Mouse (Mus musculus) megakaryocyte-erythroid progenitor cell, adult 5-6 weeks (primary cell): ENCODE data around the gene Pkn2. TPM values are rescaled to one million over a fixed set of nuclear protein-coding genes. Genes with fewer than 3 reads are reported as not detected.

Experiments
- ATAC-seq: replicated peaks from 2 replicates; pipeline ENCODE4 v1.8.0; 2016; ENCODE audit warnings: mild to moderate bottlenecking, inconsistent platforms; ENCODE audit not compliant: severe bottlenecking, poor library complexity, low FRiP score, low TSS enrichment
- total RNA-seq, 2 experiments: library from RNA; stranded (forward) in 1 of 2; stranded (reverse) in 1 of 2; fragments of 200-1000, 215-1000 nt in 1 of 2; fragments of >200 nt in 1 of 2; fragmentation: Nextera tagmentation in 1 of 2; gene quantifications; 2 replicates each; pipeline ENCODE4 v1.2.3; 2014 to 2017

Pkn2 gene
- total RNA-seq, 2 experiments from 2014 or later = 59.7 to 78.4 TPM

GRCm38 (mm10) chr3:142755132-142755867 lies 126.5 kb downstream of the Pkn2 start:
- ATAC-seq = no peak

DNA sequence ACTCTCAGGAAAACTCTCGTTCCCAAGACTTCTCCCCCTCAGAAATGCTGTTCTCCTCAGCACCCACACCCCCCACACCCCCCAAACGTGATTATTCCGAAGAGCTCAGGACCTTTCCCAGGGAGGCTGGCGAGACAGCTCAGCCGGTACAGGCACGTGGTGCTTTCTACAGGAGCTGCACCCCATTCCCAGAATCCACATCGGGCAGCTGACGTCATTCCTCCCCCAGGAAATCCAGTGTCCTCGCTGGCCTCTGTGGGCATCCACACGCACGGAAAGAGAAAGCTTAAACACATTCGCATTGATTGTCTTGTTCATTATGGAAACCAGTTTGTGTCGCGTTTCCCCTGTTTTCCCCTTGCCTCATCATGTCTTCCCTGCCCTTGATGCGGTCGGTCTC lies 132.7 kb downstream of the Pkn2 start:
- no peak for ATAC-seq

DNA sequence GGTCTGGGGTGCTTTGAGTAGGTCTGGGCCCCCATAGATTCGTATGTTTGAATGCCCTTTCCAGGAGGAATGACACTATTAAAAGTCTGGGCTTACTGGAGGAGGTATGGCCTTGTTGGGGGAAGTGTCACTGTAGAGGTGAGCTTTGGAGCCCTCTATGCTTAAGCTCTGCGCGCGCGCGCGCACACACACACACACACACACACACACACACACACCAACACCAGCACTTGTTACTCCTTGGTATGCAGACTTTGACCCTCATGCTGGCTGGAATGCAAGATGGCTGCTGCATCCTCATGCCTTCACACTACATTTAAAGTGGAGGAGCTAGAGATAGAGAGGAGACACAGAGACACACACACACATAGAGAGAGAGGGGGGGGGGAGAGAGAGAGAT lies 134.1 kb downstream of the Pkn2 start:
- ATAC-seq = no peak

DNA sequence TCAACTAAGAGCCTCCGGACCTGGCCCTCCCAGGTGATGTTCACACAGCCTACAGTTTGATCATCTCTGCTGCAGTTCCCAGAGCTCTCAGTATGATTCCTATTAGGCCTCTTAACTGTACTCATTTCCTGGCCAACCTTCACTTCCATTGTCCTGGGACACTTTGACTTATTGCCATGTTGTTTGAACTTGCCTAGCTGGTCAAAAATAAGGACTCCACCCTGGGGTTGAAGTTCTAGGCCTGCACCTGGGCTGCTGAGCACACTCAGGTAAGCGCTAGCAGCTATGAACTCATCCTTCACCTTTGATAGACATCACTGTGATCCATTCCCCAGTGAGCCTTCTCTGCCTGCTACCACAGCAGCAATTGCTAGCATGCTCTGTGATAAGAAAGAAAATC lies 136.7 kb downstream of the Pkn2 start:
- ATAC-seq = no peak

DNA sequence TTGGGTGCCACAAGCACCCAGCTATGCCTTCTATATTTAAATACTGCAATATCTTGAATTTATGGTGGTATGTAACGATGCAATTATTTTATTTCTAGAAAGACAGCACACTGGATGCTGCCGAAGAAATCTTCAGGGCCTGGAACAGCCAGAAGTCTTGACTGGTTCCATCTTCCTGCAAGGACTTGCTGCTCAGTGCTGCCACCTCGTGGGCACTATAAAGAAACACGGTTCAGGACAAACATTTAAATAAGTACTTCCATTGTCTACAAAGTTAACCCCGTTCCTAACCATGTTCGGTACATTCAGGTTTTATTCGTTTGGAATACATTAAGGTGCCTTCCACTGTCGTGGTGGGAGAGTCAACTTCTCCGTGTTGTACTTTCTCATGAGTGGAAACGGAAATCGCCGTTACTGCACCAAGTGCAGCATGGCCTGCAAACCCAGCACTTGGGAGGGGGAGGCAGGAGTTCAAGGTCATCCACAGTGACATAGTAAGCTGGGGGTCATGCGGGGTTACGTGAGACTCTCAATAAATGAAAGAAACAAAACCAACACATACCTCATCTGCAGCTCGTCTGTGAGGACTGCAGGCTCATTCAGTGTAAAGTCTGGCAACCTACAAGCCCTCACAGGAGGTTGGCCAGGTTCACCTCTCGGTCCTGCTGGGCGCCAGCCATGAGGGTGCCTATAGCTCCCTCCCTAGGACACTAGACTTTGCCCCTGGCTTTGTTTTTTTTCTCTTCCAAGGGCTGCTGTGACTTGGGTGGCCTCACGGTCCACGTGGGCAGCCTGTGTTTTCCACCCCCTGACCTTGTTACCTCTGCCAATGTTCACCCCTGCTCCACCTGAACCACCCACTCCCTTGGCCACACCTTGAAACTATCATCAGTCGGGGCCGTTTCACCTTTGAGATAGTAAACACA lies 137.6 kb downstream of the Pkn2 start:
- peak; percentile 70 for ATAC-seq

Other genes starting within 250 kb of the Pkn2 start
- 6.1 and 13.5 TPM in 2 replicates for gene Kyat3, start 181.0 kb downstream of the Pkn2 start, total RNA-seq (2014; fragmentation: Nextera tagmentation)
- gene Kyat3, start 181.0 kb downstream of the Pkn2 start, total RNA-seq (2017) = 11.6 and 15.1 TPM in 2 replicates
- gene Gtf2b, start 117.0 kb downstream of the Pkn2 start, total RNA-seq (2014; fragmentation: Nextera tagmentation) = 48.9 and 53.6 TPM in 2 replicates
- 130 and 150 TPM in 2 replicates for gene Gtf2b, start 117.0 kb downstream of the Pkn2 start, total RNA-seq (2017)